Mouse (Mus musculus) G1E (cell line): ENCODE measurements at regions not wholly inside any gene's neighbourhood (a gene's known extent, or its start where the extent isn't known, plus 50 kb on each side); places are given as distances from the start of the nearest gene placed in this dataset.

Experiments used
- ATAC-seq: 2 replicates; pipeline ENCODE4 v1.8.0; 2016; ENCODE audit warnings: mild to moderate bottlenecking; ENCODE audit not compliant: insufficient number of reproducible peaks, poor library complexity, low FRiP score, severe bottlenecking; ENCODE audit errors: extremely low read depth
- DNase-seq: peaks from one replicate; pipeline ENCODE4 v3.0.0; 2012; ENCODE audit warnings: low spot score
- H3K27me3 ChIP-seq: 2 replicates; pipeline ENCODE4 v1.6.1; 2012; ENCODE audit warnings: mild to moderate bottlenecking, low read length, inconsistent platforms; ENCODE audit not compliant: insufficient read depth
- H3K36me3 ChIP-seq: replicated peaks from 2 replicates; pipeline ENCODE3; 2012; ENCODE audit warnings: mild to moderate bottlenecking, inconsistent platforms
- H3K4me1 ChIP-seq: 2 replicates; pipeline ENCODE4 v1.6.1; 2012; ENCODE audit warnings: low read depth, low read length, inconsistent platforms, mixed read lengths; ENCODE audit not compliant: insufficient read depth
- H3K4me3 ChIP-seq: 2 replicates; pipeline ENCODE4 v1.5.1; 2012; ENCODE audit warnings: low read depth, mild to moderate bottlenecking, inconsistent platforms, low read length, moderate library complexity, mixed read lengths
- H3K9me3 ChIP-seq: replicated peaks from 2 replicates; pipeline ENCODE4 v1.6.1; 2012; ENCODE audit warnings: inconsistent platforms
- CTCF ChIP-seq: IDR thresholded peaks from 2 replicates; pipeline ENCODE4 v1.5.1; 2012; ENCODE audit warnings: low read depth, low read length, inconsistent platforms, mixed read lengths
- GATA1 ChIP-seq: IDR thresholded peaks from 2 replicates; pipeline ENCODE4 v1.6.1; 2012; ENCODE audit warnings: borderline replicate concordance, low read length, inconsistent platforms, mixed read lengths
- GATA2 ChIP-seq: IDR thresholded peaks from 2 replicates; pipeline ENCODE4 v1.6.1; 2012; ENCODE audit warnings: low read depth, low read length, inconsistent platforms, borderline replicate concordance
- POLR2AphosphoS5 ChIP-seq: IDR thresholded peaks from 2 replicates; pipeline ENCODE4 v1.6.1; 2012; ENCODE audit warnings: low read depth, low read length, inconsistent platforms; ENCODE audit not compliant: insufficient replicate concordance
- TAL1 ChIP-seq: conservative IDR thresholded peaks from 2 replicates; pipeline ENCODE4 v1.6.1; 2012; ENCODE audit warnings: low read depth, low read length, inconsistent platforms, mixed read lengths

DNA sequence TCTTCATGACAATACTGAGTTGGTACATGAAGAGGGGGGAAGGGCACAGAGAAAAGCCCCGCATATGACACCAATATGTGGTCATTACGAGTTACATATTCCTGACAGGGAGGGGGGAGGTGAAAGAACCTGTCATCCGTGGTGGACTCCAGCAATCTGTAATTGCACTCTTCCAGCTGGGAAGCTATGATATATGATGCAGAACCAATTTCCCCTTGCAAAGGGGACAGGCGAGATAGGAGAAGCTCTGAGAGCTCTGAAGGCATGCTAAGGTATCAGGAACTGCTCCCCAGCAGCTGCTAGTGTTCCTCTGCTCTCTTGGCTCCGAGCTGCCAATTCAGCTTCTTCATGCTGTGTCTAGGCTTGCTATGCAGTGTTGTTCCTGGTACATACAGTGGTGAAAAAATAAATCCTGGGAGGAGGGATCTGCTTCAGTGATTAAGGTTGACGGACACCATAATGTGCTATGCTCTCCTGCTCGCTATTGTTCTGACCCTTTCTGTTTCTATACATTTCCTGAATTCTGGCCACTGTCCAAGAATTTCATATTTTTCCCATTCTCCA, 57.7 kb upstream of the Cxxc4 start:
- Histone ChIP-seq H3K36me3 (no peaks in the 10 kb centered on the region), H3K27me3 (no peaks in the 10 kb centered on the region), H3K4me3 (no peak overlapping the region), H3K9me3 (no peaks in the 10 kb centered on the region), H3K4me1 (no peaks in the 10 kb centered on the region)
- DNase-seq (no peak), ATAC-seq (no peak)
- no peak for TF ChIP-seq GATA2
- no peak for TF ChIP-seq TAL1
- TF ChIP-seq CTCF, result no peak
- no peak for TF ChIP-seq GATA1
- no peak for TF ChIP-seq POLR2AphosphoS5

DNA sequence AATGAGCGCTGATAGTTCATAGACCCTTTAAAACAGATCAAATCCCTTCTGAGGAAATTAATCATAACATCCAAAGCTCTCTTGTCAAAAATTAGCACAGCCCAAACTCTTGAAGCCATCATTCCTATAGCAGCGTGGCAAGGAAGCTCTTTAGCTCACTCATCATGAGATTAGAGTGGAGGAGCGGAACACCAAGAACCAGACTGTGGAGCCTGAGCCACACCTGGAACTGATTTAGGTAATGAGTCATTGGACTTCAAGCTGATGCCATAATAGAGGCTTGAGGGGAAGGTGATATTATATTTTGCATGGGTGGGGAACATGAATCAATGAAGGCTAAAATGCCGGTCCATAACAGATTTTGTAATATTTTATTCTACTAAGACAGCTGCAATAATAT, 52.2 kb upstream of the Cxxc4 start:
- TF ChIP-seq GATA2, result no peak
- TF ChIP-seq CTCF, result no peak
- no peaks in the 10 kb centered on the region for H3K4me1 ChIP-seq
- no peaks in the 10 kb centered on the region for H3K27me3 ChIP-seq
- H3K4me3 ChIP-seq, result no peak overlapping the region
- 0 out of 2 replicates have a peak, but pooled peaks cover 2% of the 10 kb centered on the region for H3K9me3 ChIP-seq
- DNase-seq, result no peak
- H3K36me3 ChIP-seq, result no peaks in the 10 kb centered on the region
- no peak for ATAC-seq
